Mouse (Mus musculus) midbrain, postnatal 0 days (tissue): ENCODE measurements around the gene Ifit1bl1. TPM values are rescaled to one million over a fixed set of nuclear protein-coding genes. Genes with fewer than 3 reads are reported as not detected.
A peak's percentile ranks its signal among the peaks of the same experiment; 100 is the strongest.
"Not testable (repeated sequence)": the region's sequence is repeated elsewhere in the genome, so short reads cannot be mapped to it uniquely, and the experiment has no call there.

Experiments
- ATAC-seq: fragments of 200-750 bp; cut with Nextera tagmentation; 2 replicates; pipeline ENCODE4 v1.8.0; 2017; ENCODE audit warnings: moderate number of reproducible peaks, mild to moderate bottlenecking, moderate TSS enrichment, moderate library complexity; ENCODE audit not compliant: low FRiP score
- DNase-seq: peaks from one replicate; pipeline ENCODE4 v3.0.0-alpha.2; 2015; ENCODE audit warnings: low spot score
- H3K27ac ChIP-seq: fragments of 300-500 bp; sonication (generic); 2 replicates; pipeline ENCODE4 v1.5.1; 2014; ENCODE audit warnings: low read depth, mild to moderate bottlenecking, low read length, mixed read lengths
- H3K27me3 ChIP-seq: fragments of 300-500 bp; sonication (generic); 2 replicates; pipeline ENCODE4 v1.6.1; 2014; ENCODE audit warnings: low read length, control low read depth, mixed read lengths; ENCODE audit not compliant: insufficient read depth
- H3K36me3 ChIP-seq: fragments of 300-500 bp; sonication (generic); 2 replicates; pipeline ENCODE4 v1.6.1; 2014; ENCODE audit warnings: low read length, control low read depth, mixed read lengths; ENCODE audit not compliant: insufficient read depth
- H3K4me1 ChIP-seq: fragments of 300-500 bp; sonication (generic); 2 replicates; pipeline ENCODE4 v1.6.1; 2014; ENCODE audit warnings: mild to moderate bottlenecking, control low read depth, antibody characterized with exemption, low read length, mixed read lengths; ENCODE audit not compliant: insufficient read depth
- H3K4me2 ChIP-seq: fragments of 300-500 bp; sonication (generic); 2 replicates; pipeline ENCODE4 v1.6.1; 2014; ENCODE audit warnings: low read depth, mild to moderate bottlenecking, low read length, mixed read lengths; ENCODE audit not compliant: poor library complexity, severe bottlenecking
- H3K4me3 ChIP-seq: fragments of 300-500 bp; sonication (generic); 2 replicates; pipeline ENCODE4 v1.5.1; 2014; ENCODE audit warnings: low read depth, mild to moderate bottlenecking, low read length, moderate library complexity
- H3K9ac ChIP-seq: fragments of 300-500 bp; sonication (generic); replicated peaks from 2 replicates; pipeline ENCODE4 v1.6.1; 2014; ENCODE audit warnings: mild to moderate bottlenecking, low read length, moderate library complexity, mixed read lengths; ENCODE audit not compliant: poor library complexity, severe bottlenecking
- H3K9me3 ChIP-seq: fragments of 300-500 bp; sonication (generic); 2 replicates; pipeline ENCODE4 v1.6.1; 2016; ENCODE audit warnings: low read length, control low read depth
- CTCF ChIP-seq: IDR thresholded peaks from 2 replicates; pipeline ENCODE4 v1.5.1; 2016; ENCODE audit warnings: antibody characterized with exemption, mild to moderate bottlenecking
- WGBS: fragments of 180-500 bp; shearing (Covaris S2); extraction: QIAGEN DNeasy Blood & Tissue Kit; methylation state at CpG from one replicate; pipeline ENCODE4 v1.1.7; 2014; 5-methylcytosine and 5-hydroxymethylcytosine counted together
- polyA plus RNA-seq: library from polyadenylated mRNA; unstranded; fragments of >200 nt; fragmentation: Nextera tagmentation; extraction: Ambion mirVana; gene quantifications from 2 replicates; pipeline ENCODE4 v1.2.1, GENCODE M21; 2015
- total RNA-seq: library from RNA; depleted of rRNA; stranded (reverse); fragments of >200 nt; gene quantifications from 2 replicates; pipeline ENCODE4 v1.2.3, GENCODE M21; 2014

The Ifit1bl1 gene
- total and polyA plus RNA-seq, 2 experiments from 2014 or later, result 1.4 TPM

DNA sequence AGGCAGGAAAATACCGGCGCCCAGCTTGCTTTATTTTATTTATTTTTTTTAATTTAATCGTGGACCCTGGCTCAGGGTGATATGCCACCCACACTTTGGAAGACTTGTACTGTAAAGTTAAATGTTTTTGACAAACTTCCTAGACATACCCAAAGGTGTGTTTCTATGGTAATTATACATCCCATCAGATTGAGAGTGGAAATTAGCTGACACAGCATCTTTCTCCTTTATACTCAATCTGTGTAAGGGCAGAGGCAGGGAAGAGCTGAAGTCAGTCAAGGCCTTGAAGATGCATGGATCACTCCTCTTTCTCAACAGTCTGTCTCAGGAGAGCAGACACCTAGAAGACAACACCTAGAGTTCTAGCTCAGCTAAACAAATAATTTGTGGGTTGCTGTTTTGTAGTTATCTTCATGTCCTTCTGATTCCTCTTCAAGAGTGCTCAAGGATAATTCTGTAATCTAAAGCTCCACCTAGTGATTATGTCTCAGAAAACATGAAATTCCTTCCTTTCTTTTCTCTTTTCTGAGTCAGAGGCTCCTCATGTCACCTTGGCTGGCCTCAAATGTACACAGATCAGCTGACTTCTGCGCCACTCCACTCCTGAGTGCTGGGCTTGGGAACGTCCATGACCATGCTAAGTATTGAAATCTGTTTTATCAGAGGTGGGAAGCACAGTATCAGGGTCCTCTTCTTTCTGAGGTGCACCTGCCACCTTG, 15.9 kb downstream of the Ifit1bl1 start:
- not testable (repeated sequence) for DNase-seq, H3K27me3 ChIP-seq, H3K4me3 ChIP-seq, H3K27ac ChIP-seq, ATAC-seq, H3K36me3 ChIP-seq, H3K4me2 ChIP-seq, H3K4me1 ChIP-seq, H3K9me3 ChIP-seq, H3K9ac ChIP-seq
- 75% methylated on average over 5 of the region's 5 CpGs for WGBS
- peak; percentile 48 for TF ChIP-seq CTCF

DNA sequence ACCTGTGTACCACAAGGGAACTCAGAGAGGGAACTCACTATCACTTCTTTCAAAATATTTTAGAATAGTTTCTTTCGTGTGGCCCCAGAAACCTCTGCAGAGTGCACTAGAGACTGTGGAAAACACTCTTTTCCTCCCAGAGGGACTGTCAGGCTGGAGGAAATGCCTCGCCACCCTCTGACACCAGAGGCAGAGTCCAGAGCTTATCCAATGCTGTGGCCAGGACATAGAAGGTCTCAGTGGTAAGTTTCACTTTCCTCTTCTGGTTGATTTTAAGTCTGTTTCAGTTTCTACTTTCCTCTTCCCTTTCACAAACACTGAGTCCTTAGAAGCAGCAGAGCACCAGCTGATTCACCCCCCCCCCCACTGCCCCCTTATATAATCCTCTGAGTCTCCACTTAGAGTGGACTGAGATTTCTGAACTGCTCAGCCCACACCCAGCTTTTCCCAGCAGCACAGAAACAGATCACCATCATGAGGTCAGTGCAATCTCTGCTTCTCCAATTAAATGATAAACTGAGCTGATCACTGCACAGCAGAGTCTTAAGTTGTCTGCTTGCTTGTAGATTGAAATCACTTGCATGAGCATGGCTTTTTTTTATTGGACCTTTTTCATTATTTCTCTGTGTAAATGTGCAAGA, 18.5 kb downstream of the Ifit1bl1 start, which contains the start of gene Ifit3:
Ifit3 (plus strand) TSS at position 406 of the 641 bp plus-strand sequence.
- not testable (repeated sequence) for H3K36me3 ChIP-seq, H3K9ac ChIP-seq, H3K4me1 ChIP-seq, H3K4me3 ChIP-seq, H3K27me3 ChIP-seq, H3K4me2 ChIP-seq, H3K27ac ChIP-seq, DNase-seq, ATAC-seq, H3K9me3 ChIP-seq
- 63% methylated on average over 2 of the region's 2 CpGs for WGBS

DNA sequence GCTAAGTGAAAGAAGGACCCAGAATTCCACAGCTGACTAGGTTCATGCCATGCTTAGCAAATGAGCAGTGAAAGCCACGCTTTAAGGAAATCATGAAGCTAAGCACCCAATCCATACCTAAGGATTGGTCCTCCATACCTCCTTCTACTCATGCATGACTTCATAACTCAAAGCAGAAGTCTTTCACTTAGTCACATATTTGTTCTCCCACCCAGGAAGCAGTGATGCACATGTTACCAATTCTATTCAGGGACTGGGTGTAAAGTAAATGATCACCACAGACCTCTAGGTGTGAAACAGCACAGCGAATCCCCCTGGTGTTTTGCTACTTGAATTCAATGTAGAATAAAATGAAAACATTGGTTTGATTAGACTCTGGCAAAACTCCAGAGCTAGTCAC, 19.1 kb downstream of the Ifit1bl1 start:
- ATAC-seq, H3K36me3 ChIP-seq, H3K4me2 ChIP-seq, H3K27ac ChIP-seq, H3K27me3 ChIP-seq, H3K9me3 ChIP-seq, H3K9ac ChIP-seq, H3K4me1 ChIP-seq, H3K4me3 ChIP-seq, DNase-seq: not testable (repeated sequence)
- WGBS, result 90% methylated on average over 2 of the region's 2 CpGs

DNA sequence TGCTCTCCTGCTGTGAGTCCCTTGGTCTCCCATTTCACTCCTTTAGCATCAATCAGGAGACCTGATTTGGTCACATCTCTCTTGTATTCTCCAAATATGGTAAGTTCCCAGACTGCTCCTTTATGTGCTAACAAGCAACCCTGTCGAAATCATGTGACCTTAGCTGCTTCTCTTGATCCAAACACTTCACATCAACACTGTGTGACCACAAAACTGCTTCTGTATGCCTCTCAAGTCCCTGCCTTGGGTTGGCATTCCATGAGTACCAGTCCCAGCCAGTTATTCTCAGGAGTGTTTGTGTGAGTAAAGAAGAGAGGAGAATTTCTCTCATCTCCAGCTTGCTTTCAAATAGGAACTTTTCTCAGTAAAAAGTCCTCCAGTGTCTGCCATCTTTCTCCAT, 24.6 kb downstream of the Ifit1bl1 start:
- Histone ChIP-seq H3K9me3 (no peaks in the 10 kb centered on the region), H3K36me3 (0 out of 2 replicates have a peak, but pooled peaks cover 3% of the 10 kb centered on the region), H3K27ac (no peak overlapping the region), H3K27me3 (no peaks in the 10 kb centered on the region), H3K9ac (no peak overlapping the region), H3K4me2 (no peak overlapping the region), H3K4me3 (no peak overlapping the region), H3K4me1 (no peaks in the 10 kb centered on the region)
- DNase-seq (no peak), ATAC-seq (no peak)
- 79% methylated on average over 1 of the region's 1 CpGs for WGBS
- TF ChIP-seq CTCF, result no peak

DNA sequence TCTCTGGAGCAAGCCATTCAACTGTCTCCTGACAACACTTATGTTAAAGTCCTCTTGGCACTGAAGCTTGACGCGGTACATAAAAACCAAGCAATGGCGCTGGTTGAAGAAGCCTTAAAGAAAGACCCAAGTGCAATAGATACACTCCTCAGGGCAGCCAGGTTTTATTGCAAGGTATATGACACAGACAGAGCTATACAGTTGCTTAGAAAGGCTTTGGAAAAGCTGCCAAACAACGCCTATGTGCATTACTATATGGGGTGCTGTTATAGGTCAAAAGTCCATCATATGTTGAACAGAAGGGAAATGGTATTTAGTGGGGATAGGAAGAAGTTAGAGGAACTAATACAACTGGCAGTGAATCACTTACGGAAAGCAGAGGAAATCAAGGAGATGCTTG, 28.1 kb downstream of the Ifit1bl1 start:
- no peak for ATAC-seq
- WGBS, result 92% methylated on average over 5 of the region's 5 CpGs

DNA sequence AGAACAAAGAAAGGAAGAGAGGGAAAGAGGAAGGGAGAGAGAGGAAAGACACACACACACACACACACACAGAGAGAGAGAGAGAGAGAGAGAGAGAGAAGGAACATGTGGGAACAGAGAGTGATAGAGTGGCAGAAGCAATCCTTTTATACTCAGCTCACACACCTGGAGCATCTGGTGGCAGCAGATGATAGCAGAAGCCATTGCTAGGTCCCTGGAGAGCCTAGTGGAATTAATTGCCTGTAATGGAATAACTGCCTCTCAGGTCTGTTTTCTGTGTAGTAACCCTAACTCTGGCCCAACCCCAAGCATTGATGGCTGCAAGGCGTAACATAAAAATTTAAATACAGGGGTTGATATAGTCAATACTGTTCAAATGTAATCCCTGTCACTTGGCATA, 30.7 kb downstream of the Ifit1bl1 start:
- ATAC-seq, result no peak
- Histone ChIP-seq H3K36me3 (0 out of 2 replicates have a peak, but pooled peaks cover 3% of the 10 kb centered on the region), H3K27me3 (no peaks in the 10 kb centered on the region), H3K4me3 (no peak overlapping the region), H3K9me3 (no peaks in the 10 kb centered on the region), H3K27ac (no peak overlapping the region), H3K4me1 (no peaks in the 10 kb centered on the region), H3K4me2 (no peak overlapping the region), H3K9ac (no peak overlapping the region)
- WGBS, result 91% methylated on average over 1 of the region's 1 CpGs
- no peak for DNase-seq
- TF ChIP-seq CTCF, result no peak

More for the DNA sequence above, 28.1 kb downstream of the Ifit1bl1 start:
- H3K4me1 ChIP-seq, result no peaks in the 10 kb centered on the region
- H3K9ac ChIP-seq, result no peak overlapping the region
- no peak overlapping the region for H3K4me3 ChIP-seq
- no peaks in the 10 kb centered on the region for H3K9me3 ChIP-seq
- H3K27me3 ChIP-seq, result no peaks in the 10 kb centered on the region
- H3K27ac ChIP-seq, result no peak overlapping the region
- no peak for TF ChIP-seq CTCF
- H3K36me3 ChIP-seq, result 0 out of 2 replicates have a peak, but pooled peaks cover 3% of the 10 kb centered on the region
- no peak for DNase-seq
- H3K4me2 ChIP-seq, result no peak overlapping the region
